Mouse (Mus musculus) liver, embryonic 14.5 days (tissue): ENCODE data around the gene Tmem169. TPM values are rescaled to one million over a fixed set of nuclear protein-coding genes. Genes with fewer than 3 reads are reported as not detected.

ENCODE experiments used
- ATAC-seq: fragments of 200-750 bp; cut with Nextera tagmentation; 2 replicates; pipeline ENCODE4 v1.8.0; 2017; ENCODE audit warnings: moderate number of reproducible peaks, mild to moderate bottlenecking, moderate library complexity; ENCODE audit not compliant: insufficient read depth
- DNase-seq, 3 experiments: peaks; one replicate each; pipeline ENCODE4 v3.0.0-alpha.2; 2012 to 2013; ENCODE audit warnings: low read depth in 3 of 3, low spot score in 3 of 3
- H3K27ac ChIP-seq: fragments of 300-500 bp; sonication (generic); 2 replicates; pipeline ENCODE4 v1.5.1; 2014; ENCODE audit warnings: moderate library complexity, mild to moderate bottlenecking, control low read depth, inconsistent platforms
- H3K27me3 ChIP-seq: fragments of 300-500 bp; sonication (generic); 2 replicates; pipeline ENCODE4 v1.6.1; 2014; ENCODE audit warnings: mild to moderate bottlenecking, low read length, moderate library complexity; ENCODE audit not compliant: control insufficient read depth, insufficient read depth
- H3K36me3 ChIP-seq: fragments of 300-500 bp; sonication (generic); replicated peaks from 2 replicates; pipeline ENCODE4 v1.6.1; 2014; ENCODE audit warnings: low read depth; ENCODE audit not compliant: control insufficient read depth, insufficient read depth
- H3K4me1 ChIP-seq, 2 experiments: fragments of 200-500 bp in 1 of 2; fragments of 300-500 bp in 1 of 2; sonication (generic) in 1 of 2; replicated peaks; 2 replicates each; pipeline ENCODE4 v1.6.1; 2012 to 2014; ENCODE audit warnings: antibody characterized with exemption in 1 of 2, inconsistent platforms in 1 of 2, low read length in 1 of 2; ENCODE audit not compliant: control insufficient read depth in 2 of 2, insufficient read depth in 2 of 2
- H3K4me2 ChIP-seq: fragments of 300-500 bp; sonication (generic); 2 replicates; pipeline ENCODE4 v1.6.1; 2014; ENCODE audit warnings: low read depth, mild to moderate bottlenecking, control low read depth, moderate library complexity
- H3K4me3 ChIP-seq, 2 experiments: fragments of 200-500 bp in 1 of 2; fragments of 300-500 bp in 1 of 2; sonication (generic) in 1 of 2; 2 replicates each; pipeline ENCODE4 v1.5.1; 2012 to 2014; ENCODE audit warnings: low read depth in 2 of 2, low read length in 2 of 2, mild to moderate bottlenecking in 2 of 2, control low read depth in 1 of 2, inconsistent platforms in 1 of 2, moderate library complexity in 1 of 2; ENCODE audit not compliant: insufficient read depth in 1 of 2
- H3K9ac ChIP-seq: fragments of 300-500 bp; sonication (generic); replicated peaks from 2 replicates; pipeline ENCODE4 v1.6.1; 2014; ENCODE audit warnings: mild to moderate bottlenecking, control low read depth, moderate library complexity
- H3K9me3 ChIP-seq: fragments of 300-500 bp; sonication (generic); 2 replicates; pipeline ENCODE4 v1.6.1; 2016; ENCODE audit warnings: low read length, mixed read lengths; ENCODE audit not compliant: control insufficient read depth
- CTCF ChIP-seq: IDR thresholded peaks from 2 replicates; pipeline ENCODE4 v1.5.1; 2016; ENCODE audit warnings: antibody characterized with exemption, low read depth, control low read depth
- EP300 ChIP-seq: IDR thresholded peaks from 2 replicates; pipeline ENCODE4 v1.6.1; 2016; ENCODE audit warnings: antibody characterized with exemption, low read depth
- WGBS: fragments of 180-500 bp; shearing (Covaris S2); extraction: QIAGEN DNeasy Blood & Tissue Kit; methylation state at CpG from one replicate; pipeline ENCODE4 v1.1.7; 2014; ENCODE audit not compliant: insufficient replicate concordance; 5-methylcytosine and 5-hydroxymethylcytosine counted together
- polyA plus RNA-seq, 2 experiments: library from polyadenylated mRNA; depleted of rRNA in 1 of 2; stranded (reverse) in 1 of 2; unstranded in 1 of 2; fragments of >200 nt; fragmentation: Nextera tagmentation in 1 of 2; extraction: Ambion mirVana in 1 of 2; gene quantifications; 2 replicates each; pipeline versions ENCODE4 v1.2.1 to v1.2.3; 2012 to 2014

The Tmem169 gene
- polyA plus RNA-seq, 2 experiments = 0.50 to 0.81 TPM

DNA sequence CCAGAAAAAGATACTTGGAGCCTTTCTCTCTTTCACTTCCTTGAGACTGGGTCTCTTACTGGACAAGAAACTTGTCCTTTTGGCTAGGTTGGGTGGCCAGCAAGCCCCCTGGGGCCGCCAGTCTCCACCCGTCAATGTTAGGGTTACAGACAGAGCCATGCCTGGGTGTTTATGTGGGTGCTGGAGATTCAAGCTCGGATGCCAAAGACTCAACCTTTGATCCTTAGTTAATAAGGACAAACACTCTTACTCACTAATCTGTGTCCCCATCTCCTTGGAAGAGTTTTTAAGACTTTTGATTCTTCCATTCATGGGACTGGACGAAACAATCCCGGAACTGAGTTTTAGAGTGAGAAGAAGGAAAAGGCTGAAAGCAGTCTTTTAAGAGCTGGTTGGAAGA, 54.2 kb downstream of the Tmem169 start:
- ATAC-seq (no peak), DNase-seq (no peak)
- no peak overlapping the region for H3K27ac ChIP-seq
- WGBS = 86% methylated on average over 5 of the region's 5 CpGs
- H3K4me1 ChIP-seq = 0 out of 4 replicates have a peak, but pooled peaks cover 0 to 2% of the 10 kb centered on the region in 2 experiments
- H3K27me3 ChIP-seq = no peaks in the 10 kb centered on the region
- no peaks in the 10 kb centered on the region; the same call in 1 of the 2 replicates for H3K36me3 ChIP-seq
- no peaks in the 10 kb centered on the region for H3K9me3 ChIP-seq
- TF ChIP-seq EP300 (no peak), CTCF (no peak)
- H3K9ac ChIP-seq = no peak overlapping the region
- no peak overlapping the region for H3K4me3 ChIP-seq
- H3K4me2 ChIP-seq = no peak overlapping the region

DNA sequence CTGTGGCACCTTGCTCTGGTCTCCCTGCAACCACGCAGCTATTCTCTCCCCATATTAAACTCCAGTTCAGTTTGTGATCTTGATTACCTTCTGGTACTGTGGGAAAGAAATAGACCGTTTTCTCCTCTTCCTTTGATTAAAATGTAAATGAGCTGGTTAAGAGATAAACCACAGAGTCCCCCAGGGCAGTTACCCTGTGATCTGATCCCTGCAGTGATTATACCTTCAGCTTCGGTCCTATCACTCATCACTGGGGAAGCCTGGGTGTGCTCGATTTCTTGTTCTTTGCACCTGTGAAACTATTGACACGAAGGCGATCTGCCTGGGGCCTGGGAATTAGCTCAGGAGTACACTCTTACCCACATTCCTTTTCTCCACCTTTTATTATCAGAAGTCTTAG, 63.7 kb downstream of the Tmem169 start:
- ATAC-seq = no peak

More for the DNA sequence above, 63.7 kb downstream of the Tmem169 start:
- peaks cover 3% of the 10 kb centered on the region; the same call in 1 of the 2 replicates for H3K36me3 ChIP-seq
- no peak overlapping the region for H3K9ac ChIP-seq
- H3K4me3 ChIP-seq = no peak overlapping the region
- H3K27ac ChIP-seq = no peak overlapping the region
- TF ChIP-seq EP300 = no peak
- TF ChIP-seq CTCF = no peak
- 50% methylated on average over 6 of the region's 6 CpGs for WGBS
- H3K4me1 ChIP-seq = no peaks in the 10 kb centered on the region
- H3K27me3 ChIP-seq = no peaks in the 10 kb centered on the region
- no peak overlapping the region for H3K4me2 ChIP-seq
- no peaks in the 10 kb centered on the region for H3K9me3 ChIP-seq
- no peak for DNase-seq

Other genes starting within 250 kb of the Tmem169 start
- gene Mreg, start 72.1 kb upstream of the Tmem169 start, polyA plus RNA-seq (2012; rRNA removed) = 1.9 and 2.9 TPM in 2 replicates
- gene Mreg, start 72.1 kb upstream of the Tmem169 start, polyA plus RNA-seq (2014; fragmentation: Nextera tagmentation; extraction: Ambion mirVana) = 6.4 and 7.4 TPM in 2 replicates
- 17.7 and 23.1 TPM in 2 replicates for gene Pecr, start 55 bp upstream of the Tmem169 start, polyA plus RNA-seq (2012; rRNA removed)
- gene Pecr, start 55 bp upstream of the Tmem169 start, polyA plus RNA-seq (2014; fragmentation: Nextera tagmentation; extraction: Ambion mirVana) = 40.2 and 48.1 TPM in 2 replicates
- gene Xrcc5, start 23.1 kb downstream of the Tmem169 start, polyA plus RNA-seq (2012; rRNA removed) = 4.7 and 8.9 TPM in 2 replicates
- 17.6 and 18.1 TPM in 2 replicates for gene Xrcc5, start 23.1 kb downstream of the Tmem169 start, polyA plus RNA-seq (2014; fragmentation: Nextera tagmentation; extraction: Ambion mirVana)